Mouse (Mus musculus) megakaryocyte, embryonic 14.5 days (primary cell): Measurements from ENCODE around the gene Cyp2d10.

Experiments
- FLI1 ChIP-seq: IDR thresholded peaks from 2 replicates; pipeline ENCODE4 v1.6.1; 2012; ENCODE audit warnings: low read length, inconsistent platforms, mixed read lengths
- GATA1 ChIP-seq: IDR thresholded peaks from 3 replicates; pipeline ENCODE4 v1.6.1; 2012; ENCODE audit warnings: mixed read lengths, low read length, inconsistent platforms, borderline replicate concordance

- no peak for TF ChIP-seq GATA1
- TF ChIP-seq FLI1 = no peak
These were observed 32.6 kb downstream of the Cyp2d10 start for GRCm38 (mm10) chr15:82374437-82374836.
